ENCODE assay signal across 8 mouse cellular contexts in the genomic region with DNA sequence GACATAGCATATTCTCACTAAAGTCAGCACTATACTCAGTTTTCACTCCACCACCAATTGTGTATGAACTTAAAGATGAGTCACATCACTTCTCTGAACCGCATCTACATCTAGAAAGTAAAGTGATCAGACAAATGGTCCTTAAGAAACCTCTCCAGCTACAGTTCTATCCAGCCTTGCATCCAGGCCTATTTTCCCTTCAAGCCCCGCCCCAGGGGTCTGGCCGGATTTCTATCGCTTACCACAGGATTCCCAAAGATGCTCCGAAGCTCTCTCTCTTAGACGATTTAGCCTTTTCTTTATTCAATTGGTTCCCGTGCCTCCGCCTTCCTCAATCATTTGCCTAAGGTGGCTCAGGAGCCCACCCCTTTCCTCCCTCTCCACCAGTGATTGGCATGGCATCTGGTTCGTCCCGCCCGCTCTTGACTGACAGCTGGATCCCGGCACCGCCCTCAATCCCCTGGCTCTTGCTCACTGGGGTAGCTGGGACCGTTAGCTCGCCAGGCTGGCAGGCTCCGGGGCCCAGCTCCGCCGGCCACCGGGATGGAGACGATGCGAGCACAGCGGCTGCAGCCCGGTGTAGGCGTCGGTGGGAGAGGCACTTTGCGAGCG. TPM values are rescaled to one million over a fixed set of nuclear protein-coding genes. Genes with fewer than 3 reads are reported as not detected.
DNase-seq lines count a peak whose midpoint lies in the region; ATAC-seq lines count a peak whose summit lies in the region.

A gene (plus strand): TSS at position 511 of the 612 bp plus-strand sequence.

- WGBS in embryonic facial prominence, embryonic 12.5 days = 1% methylated on average over 27 of the region's 27 CpGs
- under 1% methylated on average over 25 of the region's 27 CpGs for WGBS in limb, embryonic 13.5 days
- WGBS in midbrain, embryonic 15.5 days = under 1% methylated on average over 27 of the region's 27 CpGs

- peak; percentile 93 for ATAC-seq in embryonic facial prominence, embryonic 12.5 days (ENCODE audit: insufficient number of reproducible peaks, insufficient read depth, low FRiP score, low TSS enrichment)
- peak; percentile 94 for ATAC-seq in limb, embryonic 13.5 days (ENCODE audit: low FRiP score, low read depth)
- ATAC-seq in midbrain, embryonic 15.5 days (replicated peaks) = peak; percentile 94

- H3K4me2 ChIP-seq in embryonic facial prominence, embryonic 12.5 days (replicated peaks) = peak within 1 kb of the TSS; percentile 65
- H3K4me2 ChIP-seq in limb, embryonic 13.5 days (replicated peaks) = peak within 1 kb of the TSS; percentile 84
- peak within 1 kb of the TSS; percentile 79 for H3K4me2 ChIP-seq in midbrain, embryonic 15.5 days

- peak within 1 kb of the TSS; percentile 97 for H3K27ac ChIP-seq in embryonic facial prominence, embryonic 12.5 days
- peak within 1 kb of the TSS; percentile 94 for H3K27ac ChIP-seq in limb, embryonic 13.5 days
- peak within 1 kb of the TSS; percentile 93 for H3K27ac ChIP-seq in midbrain, embryonic 15.5 days

- H3K27me3 ChIP-seq in embryonic facial prominence, embryonic 12.5 days = peaks cover 7% of the 10 kb centered on the region
- peaks cover 21% of the 10 kb centered on the region for H3K27me3 ChIP-seq in limb, embryonic 13.5 days
- no peaks in the 10 kb centered on the region for H3K27me3 ChIP-seq in midbrain, embryonic 15.5 days (replicated peaks)

- DNase-seq in 3T3-L1 (ENCODE audit: low read depth, low spot score) = peak; percentile 100
- peak; percentile 89 for DNase-seq in adrenal gland, postnatal 25 days
- DNase-seq in heart, adult 18-20 months = peak; percentile 97 to 98
- DNase-seq in kidney, adult 18-20 months = peak; percentile 88
- peak; percentile 75 to 79 for DNase-seq in spleen, adult 18-20 months

- H3K4me1 ChIP-seq in embryonic facial prominence, embryonic 12.5 days = peaks cover 59% of the 10 kb centered on the region
- H3K4me1 ChIP-seq in limb, embryonic 13.5 days = peaks cover 78% of the 10 kb centered on the region
- peaks cover 91% of the 10 kb centered on the region for H3K4me1 ChIP-seq in midbrain, embryonic 15.5 days

- no peaks in the 10 kb centered on the region for H3K9me3 ChIP-seq in embryonic facial prominence, embryonic 12.5 days
- no peaks in the 10 kb centered on the region for H3K9me3 ChIP-seq in limb, embryonic 13.5 days
- H3K9me3 ChIP-seq in midbrain, embryonic 15.5 days = no peaks in the 10 kb centered on the region

- H3K4me3 ChIP-seq in embryonic facial prominence, embryonic 12.5 days = peak within 1 kb of the TSS; percentile 89
- H3K4me3 ChIP-seq in limb, embryonic 13.5 days = peak within 1 kb of the TSS; percentile 76
- H3K4me3 ChIP-seq in midbrain, embryonic 15.5 days = peak within 1 kb of the TSS; percentile 80

- peak within 1 kb of the TSS; percentile 95 for H3K9ac ChIP-seq in embryonic facial prominence, embryonic 12.5 days
- H3K9ac ChIP-seq in limb, embryonic 13.5 days = peak within 1 kb of the TSS; percentile 87
- peak within 1 kb of the TSS; percentile 82 for H3K9ac ChIP-seq in midbrain, embryonic 15.5 days

- H3K36me3 ChIP-seq in embryonic facial prominence, embryonic 12.5 days = no peaks in the 10 kb centered on the region
- H3K36me3 ChIP-seq in limb, embryonic 13.5 days = peaks cover 20% of the 10 kb centered on the region; the same call in 1 of the 2 replicates
- no peaks in the 10 kb centered on the region for H3K36me3 ChIP-seq in midbrain, embryonic 15.5 days (replicated peaks)

RNA-seq across cellular contexts. Expression of the gene that starts here (rescaled TPM):
- total RNA-seq in adrenal gland, postnatal 25 days (2021) = 32.9 and 50.0 TPM in 2 replicates
- 6.8 and 8.1 TPM in 2 replicates for polyA plus RNA-seq in embryonic facial prominence, embryonic 12.5 days (2016; fragmentation: Nextera tagmentation; extraction: Ambion mirVana)
- 10 to 100 TPM; 24.4 to 27.4 TPM for total RNA-seq in heart, adult 18-20 months (2021)
- polyA plus RNA-seq in limb, embryonic 13.5 days (2015; fragmentation: Nextera tagmentation; extraction: Ambion mirVana) = 8.4 and 8.7 TPM in 2 replicates
- polyA plus RNA-seq in midbrain, embryonic 15.5 days (2015; fragmentation: Nextera tagmentation; extraction: Ambion mirVana) = 3.9 and 4.5 TPM in 2 replicates

Comparison
In these comparisons a context has a peak if more than half of its experiments do, and no peak if none do; other contexts are left out.
1. Peak in every context shown above with its lines: DNase-seq, ATAC-seq, H3K4me3 ChIP-seq and H3K27ac ChIP-seq.